Mouse (Mus musculus): Measurements from ENCODE around the gene Qprt.

DNA sequence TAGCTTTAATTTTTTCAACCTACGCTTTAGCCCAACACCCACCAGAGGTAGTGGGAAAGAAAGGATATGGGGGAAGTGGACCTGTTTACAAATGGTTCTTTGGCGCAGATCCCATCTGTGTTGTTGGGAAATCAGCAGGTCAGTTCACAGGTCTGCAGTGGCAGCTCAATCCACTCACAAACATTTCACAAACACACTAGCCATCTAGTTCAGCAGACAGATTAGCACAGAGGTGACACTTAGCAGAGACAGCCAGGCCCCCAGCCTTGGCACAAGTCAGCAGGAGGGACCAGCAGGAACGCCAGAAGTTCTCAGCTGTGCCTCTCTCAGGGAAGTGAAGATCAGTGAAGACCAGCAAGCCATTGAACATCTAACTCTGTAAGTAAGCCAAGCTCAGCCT, 25.9 kb upstream of the Qprt start:
- TF ChIP-seq CTCF (IDR thresholded peaks at IDR 0.05; ENCODE audit: low read depth) = no peak
- TF ChIP-seq EP300 (IDR thresholded peaks at IDR 0.05; ENCODE audit: low read depth) = no peak
